Mouse (Mus musculus) MEL (cell line): Measurements from ENCODE around the gene Tmem47. TPM values are rescaled to one million over a fixed set of nuclear protein-coding genes. Genes with fewer than 3 reads are reported as not detected.

Experiments
- DNase-seq: peaks from one replicate; pipeline ENCODE4 v3.0.0; 2011; ENCODE audit warnings: low read depth, low spot score
- H3K27ac ChIP-seq: 2 replicates; pipeline ENCODE4 v1.5.1; 2012; ENCODE audit warnings: low read depth, mild to moderate bottlenecking, control low read depth, low read length, moderate library complexity; ENCODE audit not compliant: control insufficient read depth
- H3K27me3 ChIP-seq, 2 experiments: fragments of 150-350 bp in 1 of 2; sonication (generic) in 1 of 2; 2 replicates each; pipeline ENCODE4 v1.6.1; 2012; ENCODE audit warnings: low read length in 2 of 2, mild to moderate bottlenecking in 2 of 2, improper control_type of control experiment in 1 of 2, moderate library complexity in 1 of 2; ENCODE audit not compliant: insufficient read depth in 2 of 2, control insufficient read depth in 1 of 2
- H3K36me3 ChIP-seq, 2 experiments: 2 replicates each; pipeline ENCODE4 v1.6.1; 2012 to 2014; ENCODE audit warnings: low read length in 2 of 2, improper control_type of control experiment in 1 of 2, inconsistent platforms in 1 of 2, mild to moderate bottlenecking in 1 of 2; ENCODE audit not compliant: insufficient read depth in 2 of 2, control insufficient read depth in 1 of 2
- H3K4me1 ChIP-seq, 2 experiments: fragments of 150-350 bp in 1 of 2; sonication (generic) in 1 of 2; 2 replicates each; pipeline ENCODE4 v1.6.1; 2012; ENCODE audit warnings: low read length in 2 of 2, improper control_type of control experiment in 1 of 2, mild to moderate bottlenecking in 1 of 2; ENCODE audit not compliant: insufficient read depth in 2 of 2, control insufficient read depth in 1 of 2
- H3K4me3 ChIP-seq, 2 experiments: fragments of 150-350 bp in 1 of 2; sonication (generic) in 1 of 2; 2 replicates each; pipeline ENCODE4 v1.5.1; 2012; ENCODE audit warnings: low read depth in 2 of 2, low read length in 2 of 2, mild to moderate bottlenecking in 2 of 2, moderate library complexity in 2 of 2, control low read depth in 1 of 2, improper control_type of control experiment in 1 of 2; ENCODE audit not compliant: control insufficient read depth in 1 of 2, insufficient read depth in 1 of 2
- H3K79me2 ChIP-seq: 2 replicates; pipeline ENCODE4 v1.6.1; 2012; ENCODE audit warnings: mild to moderate bottlenecking, low read length, moderate library complexity; ENCODE audit not compliant: control insufficient read depth, poor library complexity, insufficient read depth
- H3K9ac ChIP-seq: 2 replicates; pipeline ENCODE4 v1.6.1; 2012; ENCODE audit warnings: low read depth, mild to moderate bottlenecking, control low read depth, low read length, moderate library complexity; ENCODE audit not compliant: control insufficient read depth, poor library complexity, severe bottlenecking
- H3K9me3 ChIP-seq: fragments of 150-350 bp; sonication (generic); replicated peaks from 2 replicates; pipeline ENCODE4 v1.6.1; 2012; ENCODE audit warnings: mild to moderate bottlenecking, low read length, improper control_type of control experiment, moderate library complexity; ENCODE audit not compliant: insufficient read depth
- CHD1 ChIP-seq: IDR thresholded peaks from 2 replicates; pipeline ENCODE4 v1.6.1; 2012; ENCODE audit warnings: low read depth, mild to moderate bottlenecking, inconsistent platforms, low read length, improper control_type of control experiment
- CTCF ChIP-seq, 3 experiments: IDR thresholded peaks in 2 of 3; conservative IDR thresholded peaks in 1 of 3; 2 replicates each; pipeline ENCODE4 v1.5.1; 2011 to 2012; ENCODE audit warnings: low read length in 3 of 3, low read depth in 2 of 3, mild to moderate bottlenecking in 2 of 3, improper control_type of control experiment in 1 of 3, inconsistent platforms in 1 of 3, mixed read lengths in 1 of 3, moderate library complexity in 1 of 3; ENCODE audit not compliant: control insufficient read depth in 1 of 3, insufficient read depth in 1 of 3, poor library complexity in 1 of 3, severe bottlenecking in 1 of 3
- E2F4 ChIP-seq: IDR thresholded peaks from 2 replicates; pipeline ENCODE4 v1.6.1; 2011; ENCODE audit warnings: low read depth, low read length, improper control_type of control experiment, borderline replicate concordance
- ELF1 ChIP-seq: IDR thresholded peaks from 2 replicates; pipeline ENCODE4 v1.6.1; 2014; ENCODE audit warnings: low read depth, mild to moderate bottlenecking, inconsistent platforms, low read length, improper control_type of control experiment, moderate library complexity
- EP300 ChIP-seq, 2 experiments: IDR thresholded peaks; 2 replicates each; pipeline ENCODE4 v1.6.1; 2011; ENCODE audit warnings: improper control_type of control experiment in 2 of 2, low read length in 2 of 2, low read depth in 1 of 2, mild to moderate bottlenecking in 1 of 2
- GATA1 ChIP-seq: IDR thresholded peaks from 2 replicates; pipeline ENCODE4 v1.6.1; 2011; ENCODE audit warnings: low read depth, low read length, improper control_type of control experiment
- HCFC1 ChIP-seq: IDR thresholded peaks from 2 replicates; pipeline ENCODE4 v1.6.1; 2012; ENCODE audit warnings: low read depth, mild to moderate bottlenecking, inconsistent platforms, low read length, improper control_type of control experiment, moderate library complexity
- KAT2A ChIP-seq: conservative IDR thresholded peaks from 2 replicates; pipeline ENCODE4 v1.6.1; 2012; ENCODE audit warnings: low read depth, low read length, improper control_type of control experiment, inconsistent platforms
- MAFK ChIP-seq: IDR thresholded peaks from 2 replicates; pipeline ENCODE4 v1.6.1; 2011; ENCODE audit warnings: low read depth, mild to moderate bottlenecking, low read length, improper control_type of control experiment, borderline replicate concordance
- MAX ChIP-seq: IDR thresholded peaks from 2 replicates; pipeline ENCODE4 v1.6.1; 2011; ENCODE audit warnings: low read length, improper control_type of control experiment
- MAZ ChIP-seq: IDR thresholded peaks from 2 replicates; pipeline ENCODE4 v1.6.1; 2012; ENCODE audit warnings: low read depth, mild to moderate bottlenecking, inconsistent platforms, low read length, improper control_type of control experiment
- MXI1 ChIP-seq: IDR thresholded peaks from 2 replicates; pipeline ENCODE4 v1.6.1; 2011; ENCODE audit warnings: mild to moderate bottlenecking, low read depth, low read length, improper control_type of control experiment
- MYB ChIP-seq: IDR thresholded peaks from 2 replicates; pipeline ENCODE4 v1.6.1; 2011; ENCODE audit warnings: mild to moderate bottlenecking, low read depth, low read length, improper control_type of control experiment
- MYC ChIP-seq: IDR thresholded peaks from 2 replicates; pipeline ENCODE4 v1.6.1; 2011; ENCODE audit warnings: low read depth, mild to moderate bottlenecking, low read length, improper control_type of control experiment, moderate library complexity
- NRF1 ChIP-seq: IDR thresholded peaks from 2 replicates; pipeline ENCODE4 v1.6.1; 2014; ENCODE audit warnings: low read depth, mild to moderate bottlenecking, inconsistent platforms, low read length, improper control_type of control experiment, moderate library complexity; ENCODE audit not compliant: poor library complexity, insufficient read depth, severe bottlenecking
- POLR2AphosphoS2 ChIP-seq: IDR thresholded peaks from 2 replicates; pipeline ENCODE4 v1.6.1; 2011; ENCODE audit warnings: low read length, improper control_type of control experiment
- POLR2AphosphoS5 ChIP-seq: IDR thresholded peaks from 2 replicates; pipeline ENCODE4 v1.6.1; 2012; ENCODE audit warnings: low read depth, borderline replicate concordance, mild to moderate bottlenecking, inconsistent platforms, low read length, moderate library complexity, mixed read lengths
- RAD21 ChIP-seq: IDR thresholded peaks from 2 replicates; pipeline ENCODE4 v1.6.1; 2011; ENCODE audit warnings: mild to moderate bottlenecking, low read depth, low read length, improper control_type of control experiment
- SIN3A ChIP-seq: IDR thresholded peaks from 2 replicates; pipeline ENCODE4 v1.6.1; 2012; ENCODE audit warnings: low read length, improper control_type of control experiment, inconsistent platforms
- SMC3 ChIP-seq: IDR thresholded peaks from 2 replicates; pipeline ENCODE4 v1.6.1; 2011; ENCODE audit warnings: low read depth, low read length, improper control_type of control experiment
- TAL1 ChIP-seq: IDR thresholded peaks from 2 replicates; pipeline ENCODE4 v1.6.1; 2012; ENCODE audit warnings: mild to moderate bottlenecking, inconsistent platforms, low read length, moderate library complexity, mixed read lengths
- TCF12 ChIP-seq: IDR thresholded peaks from 2 replicates; pipeline ENCODE4 v1.6.1; 2014; ENCODE audit warnings: low read depth, mild to moderate bottlenecking, inconsistent platforms, low read length, improper control_type of control experiment, moderate library complexity
- USF2 ChIP-seq, 2 experiments: IDR thresholded peaks; 2 replicates each; pipeline ENCODE4 v1.6.1; 2011 to 2012; ENCODE audit warnings: improper control_type of control experiment in 2 of 2, low read length in 2 of 2, borderline replicate concordance in 1 of 2, inconsistent platforms in 1 of 2, low read depth in 1 of 2, mild to moderate bottlenecking in 1 of 2; ENCODE audit not compliant: insufficient read depth in 1 of 2
- ZMIZ1 ChIP-seq: IDR thresholded peaks from 2 replicates; pipeline ENCODE4 v1.6.1; 2012; ENCODE audit warnings: low read depth, mild to moderate bottlenecking, inconsistent platforms, low read length, improper control_type of control experiment, moderate library complexity
- ZNF384 ChIP-seq: IDR thresholded peaks from 2 replicates; pipeline ENCODE4 v1.6.1; 2012; ENCODE audit warnings: low read depth, mild to moderate bottlenecking, inconsistent platforms, low read length, improper control_type of control experiment
- polyA plus RNA-seq, 2 experiments: library from polyadenylated mRNA; stranded (reverse) in 1 of 2; unstranded in 1 of 2; fragments of >175 nt in 1 of 2; fragments of >200 nt in 1 of 2; gene quantifications; 2 replicates each; pipeline versions ENCODE4 v1.2.1 to v1.2.4; 2012; ENCODE audit warnings: low replicate concordance in 2 of 2, low read depth in 1 of 2; ENCODE audit not compliant: insufficient read length in 2 of 2, insufficient read depth in 1 of 2, missing spikeins in 1 of 2
- total RNA-seq: library from RNA; depleted of rRNA; stranded (reverse); fragments of 300-350 nt; gene quantifications from 2 replicates; pipeline ENCODE4 v1.2.3, GENCODE M21; 2012

Gene Tmem47
- total and polyA plus RNA-seq, 3 experiments: not detected

DNA sequence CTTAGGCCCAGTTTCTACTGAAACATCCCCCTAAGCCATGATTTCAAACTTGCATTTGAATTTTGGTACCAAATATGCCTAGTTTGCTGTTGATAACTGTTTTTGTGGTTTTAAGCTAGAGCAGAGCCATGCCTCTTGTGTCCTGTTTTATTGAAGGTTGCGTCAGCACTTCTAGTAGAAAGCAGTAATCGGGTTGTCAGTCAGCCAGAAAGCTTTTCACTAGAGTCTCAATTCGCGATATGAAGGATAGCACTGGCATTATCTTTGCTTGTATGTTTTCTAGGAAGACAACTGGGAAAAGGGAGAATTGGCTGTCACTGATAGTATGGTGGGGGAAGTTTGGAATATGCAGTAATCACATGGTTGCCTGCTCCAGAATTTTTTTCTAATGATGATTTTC is 3.3 kb downstream of the Tmem47 start:
- DNase-seq: no peak
- no peaks in the 10 kb centered on the region for H3K9me3 ChIP-seq
- H3K4me3 ChIP-seq: no peak overlapping the region
- no peaks in the 10 kb centered on the region for H3K4me1 ChIP-seq
- no peaks in the 10 kb centered on the region for H3K79me2 ChIP-seq
- no peak for TF ChIP-seq ZNF384
- TF ChIP-seq MYC: no peak
- TF ChIP-seq NRF1: no peak
- TF ChIP-seq MXI1: no peak
- TF ChIP-seq POLR2AphosphoS2: no peak
- no peak for TF ChIP-seq KAT2A
- TF ChIP-seq MAZ: no peak
- no peak for TF ChIP-seq TAL1
- TF ChIP-seq USF2 (IDR thresholded peaks at IDR 0.05; ENCODE audit: borderline replicate concordance in 1 of 2, insufficient read depth in 1 of 2, low read depth in 1 of 2, low read length in 2 of 2): no peak
- no peak for TF ChIP-seq CTCF (IDR thresholded peaks at IDR 0.05 in 2 of 3, conservative IDR thresholded peaks at IDR 0.05 in 1 of 3; ENCODE audit: control insufficient read depth in 1 of 3, insufficient read depth in 1 of 3, low read depth in 2 of 3, low read length in 3 of 3, poor library complexity in 1 of 3, severe bottlenecking in 1 of 3)
- no peak for TF ChIP-seq MYB
- TF ChIP-seq POLR2AphosphoS5: no peak
- TF ChIP-seq CHD1: no peak
- no peak for TF ChIP-seq ZMIZ1
- no peak for TF ChIP-seq RAD21
- no peak for TF ChIP-seq GATA1
- TF ChIP-seq, all 39 proteins: peak for 0
- Histone ChIP-seq H3K9ac (no peak overlapping the region), H3K36me3 (no peaks in the 10 kb centered on the region), H3K27ac (no peak overlapping the region), H3K27me3 (no peaks in the 10 kb centered on the region)

DNA sequence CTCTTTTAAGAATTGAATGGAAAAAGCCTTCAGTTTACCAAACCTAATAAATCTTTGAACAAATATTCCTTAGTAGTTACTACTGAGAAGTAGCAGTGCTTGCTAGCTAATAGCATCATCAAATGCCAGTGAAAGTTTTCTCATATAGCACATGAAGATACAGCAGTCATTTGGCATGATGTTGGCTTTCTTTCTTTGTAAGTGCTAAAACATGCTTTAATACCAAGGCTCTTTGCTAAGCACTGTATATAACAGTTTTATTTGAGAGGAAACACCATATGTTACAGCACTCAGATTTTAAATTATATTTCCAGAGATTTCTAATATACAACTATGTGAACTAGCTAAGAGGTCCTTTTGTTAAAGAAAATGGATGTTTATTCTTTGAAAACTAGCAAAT is 8.0 kb downstream of the Tmem47 start:
- Histone ChIP-seq H3K79me2 (no peaks in the 10 kb centered on the region), H3K27me3 (no peaks in the 10 kb centered on the region), H3K4me3 (no peak overlapping the region), H3K4me1 (no peaks in the 10 kb centered on the region), H3K9ac (no peak overlapping the region), H3K9me3 (no peaks in the 10 kb centered on the region), H3K36me3 (no peaks in the 10 kb centered on the region), H3K27ac (no peak overlapping the region)
- TF ChIP-seq TCF12: no peak
- no peak for TF ChIP-seq MYC
- no peak for TF ChIP-seq KAT2A
- no peak for TF ChIP-seq EP300 (IDR thresholded peaks at IDR 0.05; ENCODE audit: low read depth in 1 of 2, low read length in 2 of 2)
- TF ChIP-seq HCFC1: no peak
- TF ChIP-seq ELF1: no peak
- TF ChIP-seq NRF1: no peak
- TF ChIP-seq SMC3: no peak
- TF ChIP-seq E2F4: no peak
- no peak for TF ChIP-seq MAX
- no peak for TF ChIP-seq SIN3A
- TF ChIP-seq GATA1: no peak
- TF ChIP-seq MAFK: no peak
- DNase-seq: no peak
